Mouse (Mus musculus) adrenal gland (tissue): ENCODE measurements around the gene Mrps7.

Experiments used
- intact Hi-C: fragments of 180-260 bp; cut with DNase I; formaldehyde crosslinking; loops from one replicate; pipeline ENCODE4 v1.15.1; 2025

The Mrps7 gene

DNA sequence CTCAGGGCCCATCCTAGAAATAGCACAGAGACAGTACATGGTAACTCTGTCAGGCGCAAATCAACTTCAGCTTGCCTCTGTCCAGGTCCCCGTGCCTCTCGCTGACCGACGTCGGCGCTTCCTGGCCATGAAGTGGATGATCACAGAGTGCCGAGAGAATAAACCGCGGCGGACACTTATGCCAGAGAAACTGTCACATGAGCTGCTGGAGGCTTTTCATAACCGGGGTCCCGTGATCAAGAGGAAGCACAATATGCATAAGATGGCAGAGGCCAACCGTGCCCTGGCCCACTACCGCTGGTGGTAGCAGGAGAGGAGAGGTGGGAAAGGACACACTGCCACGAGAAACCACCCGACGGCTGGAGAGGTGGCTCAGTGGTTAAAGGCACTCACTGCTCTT lies 3.0 kb downstream of the Mrps7 start:
- intact Hi-C loops = no loop called here

DNA sequence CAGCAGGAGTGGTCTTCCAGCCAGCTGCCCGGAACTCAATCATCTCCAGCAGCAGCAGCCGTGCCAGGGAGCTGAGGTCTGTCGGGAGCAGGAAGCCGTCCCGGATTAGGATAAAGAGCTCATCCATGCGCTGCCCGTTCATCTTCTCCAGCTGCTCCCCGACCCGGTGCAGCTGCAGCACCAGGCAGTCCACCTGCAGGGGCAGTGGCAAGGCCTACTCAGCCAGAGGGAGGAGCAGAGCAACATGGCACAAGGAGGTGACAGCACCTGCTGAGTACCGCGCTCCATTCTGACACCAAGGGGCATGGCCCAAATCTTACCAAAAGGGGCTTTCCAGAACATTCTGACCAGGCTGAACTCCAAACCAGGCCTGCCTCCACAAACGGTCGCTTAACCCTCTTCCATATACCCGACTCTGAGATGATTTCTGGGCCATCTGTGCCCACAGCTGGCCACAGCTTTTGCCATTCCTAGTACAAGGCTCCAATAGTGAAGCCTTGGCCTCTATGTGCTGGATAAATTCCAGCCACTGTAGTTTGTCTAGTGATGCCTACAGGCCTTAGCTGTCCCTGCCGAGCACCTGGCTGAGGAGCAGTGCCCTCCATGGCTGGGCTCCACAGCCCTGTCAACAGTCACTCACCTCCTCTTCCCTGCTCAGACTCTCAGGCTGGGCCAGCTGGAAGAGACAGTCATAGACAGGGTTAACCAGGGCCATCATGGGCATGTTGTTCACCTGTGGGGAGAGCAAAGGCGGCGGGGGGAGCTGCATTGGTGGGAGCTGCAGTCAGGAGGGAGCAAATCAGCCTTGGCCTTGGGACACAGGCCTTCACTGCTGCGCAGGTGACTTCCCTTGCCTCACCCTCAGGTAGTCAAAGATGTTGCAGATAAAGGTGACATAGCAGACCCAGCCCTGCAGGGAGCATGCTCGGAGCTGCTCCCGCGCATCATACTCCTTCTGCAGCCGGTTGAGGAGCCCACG lies 5.0 kb downstream of the Mrps7 start:
- intact Hi-C loops = no loop called here

DNA sequence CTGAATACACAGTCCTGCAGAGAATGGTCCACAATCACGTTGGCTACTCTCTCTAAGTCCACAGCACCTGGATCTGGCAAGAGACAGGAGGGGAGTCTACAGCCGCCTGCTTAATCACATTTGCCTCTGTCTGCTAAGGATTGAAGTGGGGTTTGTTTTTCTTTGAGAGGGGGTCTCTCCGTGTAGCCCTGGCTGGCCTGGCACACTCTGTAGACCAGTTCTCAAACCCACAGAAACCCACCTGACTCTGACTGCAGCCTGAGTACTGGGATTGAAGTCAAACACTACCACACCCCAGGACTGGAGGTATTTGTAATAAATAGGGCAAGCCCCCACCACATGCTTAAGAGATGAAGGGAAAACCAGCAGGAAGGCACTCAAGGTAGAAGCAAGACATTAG lies 5.9 kb downstream of the Mrps7 start:
- intact Hi-C loops = no loop called here

DNA sequence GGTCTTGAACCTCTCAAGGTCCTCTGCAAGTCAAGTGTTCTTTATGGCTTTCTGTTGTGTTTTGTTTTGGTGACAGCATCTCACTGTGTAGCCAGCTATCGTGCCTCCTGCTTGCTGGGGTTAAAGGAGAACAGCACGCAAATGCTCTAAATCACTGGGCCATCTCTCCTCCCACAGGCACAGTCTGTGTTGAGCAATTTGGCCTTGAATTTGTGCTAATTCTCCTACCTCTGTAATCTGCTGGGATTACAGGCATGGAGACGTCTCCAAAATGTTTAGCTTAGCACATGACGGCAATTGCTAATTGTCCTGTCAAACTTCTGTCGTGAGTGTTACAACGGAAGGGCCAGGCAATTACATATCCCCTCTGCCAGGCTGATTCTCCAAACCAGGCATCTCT lies 7.4 kb downstream of the Mrps7 start:
- intact Hi-C loops = no loop called here

DNA sequence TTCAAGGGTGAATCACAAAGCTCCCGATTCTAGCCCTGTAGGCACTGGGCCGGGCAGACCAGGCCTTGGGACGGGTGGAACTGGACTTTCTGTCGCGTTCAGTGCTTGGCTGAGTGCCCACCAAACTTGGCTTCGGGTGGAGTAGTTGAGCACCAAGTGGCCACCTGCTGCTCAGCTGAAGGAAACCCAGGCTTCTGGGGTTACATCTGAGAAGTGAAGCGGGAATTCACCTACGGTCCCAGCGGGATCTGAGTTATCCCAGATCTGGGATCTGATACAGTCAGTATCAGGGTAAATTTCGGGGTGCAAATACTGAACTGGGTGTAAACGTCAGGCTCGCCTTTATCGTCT lies 8.3 kb downstream of the Mrps7 start:
- intact Hi-C loops = no loop called here

DNA sequence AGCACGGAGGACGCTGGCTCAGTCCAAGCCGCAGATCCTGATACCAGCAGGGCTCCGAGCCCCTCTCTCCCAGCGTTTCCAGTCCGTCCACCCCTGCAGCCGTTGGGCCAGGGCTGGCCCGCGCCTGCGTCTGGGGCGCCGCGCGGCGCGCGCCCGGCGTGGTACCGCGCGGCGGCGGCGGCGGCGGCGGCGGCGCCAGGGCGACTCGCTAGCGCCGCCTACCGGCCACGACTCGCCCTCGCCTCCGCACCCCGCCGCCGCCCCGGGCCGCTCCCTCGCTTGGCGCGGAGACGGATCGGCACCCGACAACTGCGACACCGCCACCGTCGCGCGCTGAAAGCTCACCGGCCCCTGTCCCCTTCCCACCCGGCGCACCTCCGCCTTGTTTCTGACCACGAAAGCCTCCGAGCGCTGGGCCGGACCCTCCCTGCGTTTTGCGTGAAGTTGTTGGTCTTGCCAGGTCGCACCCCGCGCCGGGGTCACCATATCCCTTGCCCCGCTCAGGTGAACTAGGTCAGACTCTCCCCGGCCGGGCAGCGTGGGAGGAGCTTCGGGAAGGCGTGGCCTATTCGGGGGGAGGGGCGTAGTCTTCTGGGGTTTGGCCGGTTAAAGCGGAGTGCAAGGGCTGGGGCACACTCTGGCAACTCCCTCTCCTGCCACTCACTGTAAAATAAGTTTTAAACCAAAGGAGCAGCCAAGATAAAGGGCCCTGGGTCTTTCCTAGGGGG lies 8.8 kb downstream of the Mrps7 start, which contains the start of gene Mif4gd:
Mif4gd (minus strand) TSS at position 560 of the 728 bp plus-strand sequence.
- intact Hi-C loops = no loop called here

DNA sequence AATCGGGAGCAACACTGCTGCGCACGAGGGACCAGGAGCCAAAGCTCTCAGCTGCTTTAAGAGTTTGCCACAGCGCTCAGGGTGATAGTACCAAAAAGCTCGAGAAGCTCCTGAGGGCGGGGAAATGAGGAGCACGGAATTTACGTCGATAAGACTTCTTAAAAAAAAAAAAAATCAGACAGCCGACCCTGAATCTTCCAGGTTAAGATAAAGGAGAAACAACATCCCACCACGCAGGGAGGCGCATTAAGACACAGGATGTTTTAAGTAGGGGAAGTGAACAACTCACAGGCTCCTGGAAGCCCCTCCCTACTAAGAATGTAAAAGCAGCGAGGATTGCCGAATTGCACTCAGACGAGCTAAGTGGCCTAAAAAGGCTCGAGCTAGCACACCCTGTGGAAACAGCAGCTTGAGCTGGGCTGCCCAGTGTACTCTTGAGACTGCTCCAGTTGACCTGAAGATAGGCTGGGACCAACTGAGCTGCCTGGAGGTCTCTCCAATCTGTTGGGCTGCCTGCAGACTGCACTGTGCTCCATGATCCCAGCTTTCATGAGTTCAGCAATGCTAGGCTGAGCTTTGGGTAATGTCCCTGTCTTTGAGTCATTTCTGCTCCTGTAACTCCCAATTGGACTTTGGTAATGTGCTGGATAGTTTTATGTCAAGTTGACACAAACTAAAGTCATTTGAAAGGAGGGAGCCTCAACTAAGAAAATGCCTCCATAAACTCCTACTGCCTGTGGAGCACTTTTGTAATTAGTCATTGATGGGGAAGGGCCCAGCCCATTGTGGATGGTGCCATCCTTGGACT lies 9.6 kb downstream of the Mrps7 start:
- intact Hi-C loops = no loop called here

DNA sequence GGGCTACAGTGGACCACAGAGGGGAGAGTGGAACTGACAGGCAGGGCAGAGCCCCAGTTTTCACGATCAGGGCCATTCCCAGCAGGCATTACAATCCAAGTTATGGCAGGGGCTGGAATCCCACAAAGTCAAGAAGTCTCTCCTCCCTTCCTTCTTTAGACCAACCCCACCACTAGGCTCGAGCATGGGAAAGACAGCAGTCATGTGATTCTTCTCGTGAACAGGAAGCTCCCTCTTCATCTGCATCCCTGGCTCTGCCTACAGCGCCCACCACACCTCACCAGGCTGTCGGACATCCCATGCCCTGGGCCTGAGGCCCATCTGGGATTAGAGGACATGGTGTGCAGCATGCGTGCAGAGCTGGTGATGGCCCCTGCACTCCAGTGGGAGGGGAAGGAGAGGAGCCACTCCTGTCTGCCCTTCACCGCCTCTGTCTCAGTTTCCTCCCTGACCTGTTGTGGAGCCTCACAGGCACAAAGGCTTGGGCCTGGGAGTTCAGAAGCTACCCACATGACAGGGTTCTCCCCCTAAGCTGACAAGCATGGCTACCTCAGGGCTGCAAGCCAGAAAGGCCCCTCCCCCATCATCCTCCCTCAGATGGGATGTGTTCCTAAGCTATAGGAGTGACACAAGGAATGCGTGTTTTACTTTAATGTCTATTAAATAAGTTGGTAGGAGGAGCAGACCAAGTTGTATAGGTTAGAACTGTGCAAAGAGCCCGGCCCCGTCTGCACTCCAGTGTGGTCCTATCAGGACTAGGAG lies 10.8 kb downstream of the Mrps7 start:
- intact Hi-C loops = no loop called here

DNA sequence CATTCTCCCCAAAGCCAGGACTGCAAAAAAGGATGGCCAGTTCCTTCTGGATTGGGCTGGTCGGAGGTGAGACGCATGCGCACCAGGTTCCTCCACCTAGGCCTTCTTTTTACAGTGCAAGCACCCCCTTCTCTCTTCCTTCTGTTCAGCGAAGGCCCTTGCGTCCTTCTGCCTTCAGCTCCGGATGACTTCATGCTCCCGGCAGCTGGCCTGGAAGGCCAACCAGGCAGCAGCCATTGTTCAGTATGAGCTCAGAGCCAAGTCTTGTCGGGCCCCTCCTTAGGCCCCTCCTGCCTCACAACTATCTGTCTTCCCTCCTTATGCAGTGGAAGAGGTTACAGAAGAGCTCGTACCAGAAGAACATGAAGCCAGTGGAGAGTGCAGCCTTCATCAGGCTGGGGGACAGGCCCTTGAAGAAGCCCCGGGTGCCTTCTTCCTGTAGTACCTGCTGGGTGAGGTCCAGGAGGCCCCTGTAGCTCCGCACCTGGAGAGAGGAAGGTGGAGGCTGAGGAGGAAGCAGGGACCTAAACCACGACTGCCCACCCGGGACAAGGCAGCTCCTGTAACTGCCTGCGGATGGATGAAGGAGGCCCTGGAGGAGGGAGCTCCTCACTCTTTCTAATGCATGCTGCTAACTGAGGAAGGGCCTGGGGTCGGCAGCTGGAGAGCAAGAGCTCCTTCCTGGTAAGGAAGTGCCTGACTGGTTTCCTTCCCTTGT lies 11.5 kb downstream of the Mrps7 start:
- intact Hi-C loops = no loop called here

DNA sequence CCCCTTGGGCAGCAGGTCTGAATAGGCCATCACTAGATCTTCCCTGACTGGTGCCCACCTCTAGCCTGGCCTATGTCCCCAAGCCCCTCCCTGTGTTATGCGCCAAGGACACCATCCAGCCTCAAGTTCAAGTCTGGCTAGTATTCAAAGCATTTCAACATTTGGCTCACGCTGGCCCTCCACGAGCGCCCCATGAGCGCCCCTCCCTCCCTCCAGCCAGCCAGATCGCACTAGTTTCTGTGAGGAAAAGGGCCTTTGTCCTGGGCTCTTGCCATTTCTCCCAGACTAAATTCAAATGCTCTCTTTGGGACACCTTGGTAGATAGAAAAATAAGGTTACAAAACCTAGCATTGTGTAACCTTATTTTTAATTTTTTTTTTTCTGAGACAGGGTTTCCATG lies 12.2 kb downstream of the Mrps7 start:
- intact Hi-C loops = no loop called here

DNA sequence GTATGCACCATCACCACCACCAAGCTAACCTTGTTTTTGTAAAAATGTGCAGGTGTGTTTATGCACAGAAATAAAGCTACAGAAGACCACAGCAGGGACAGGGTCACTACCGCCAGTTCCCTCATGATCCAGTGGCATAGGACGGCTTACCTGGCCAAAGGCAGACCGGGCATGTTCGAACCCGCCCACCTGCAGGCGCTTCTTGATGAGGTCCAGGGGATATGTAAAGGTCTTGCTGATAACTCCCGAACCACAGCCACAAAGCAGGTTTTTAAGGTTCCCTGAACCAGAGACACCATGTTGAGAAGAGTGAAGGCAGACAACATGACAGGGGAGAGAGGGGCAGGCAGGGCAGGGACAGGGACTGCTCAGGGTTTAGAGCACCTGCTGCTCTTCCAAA lies 12.6 kb downstream of the Mrps7 start:
- intact Hi-C loops = no loop called here

DNA sequence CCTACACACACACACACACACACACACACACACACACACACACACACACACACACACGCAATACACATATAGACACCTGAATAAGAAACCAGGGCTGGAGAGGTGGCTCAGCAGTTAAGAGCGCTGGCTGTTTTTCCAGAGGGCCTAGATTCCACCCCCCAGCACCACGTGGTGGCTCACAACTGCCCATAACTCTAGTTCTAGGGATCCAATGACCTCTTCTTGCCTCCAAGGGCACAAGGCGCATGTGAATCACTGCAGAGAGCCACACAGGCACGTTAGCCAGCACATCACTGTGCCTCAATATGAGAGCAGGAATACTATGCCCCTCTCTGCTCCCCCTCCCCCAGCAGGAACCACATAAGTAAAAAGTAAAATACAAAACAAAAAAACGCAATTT lies 13.2 kb downstream of the Mrps7 start:
- intact Hi-C loops = no loop called here

DNA sequence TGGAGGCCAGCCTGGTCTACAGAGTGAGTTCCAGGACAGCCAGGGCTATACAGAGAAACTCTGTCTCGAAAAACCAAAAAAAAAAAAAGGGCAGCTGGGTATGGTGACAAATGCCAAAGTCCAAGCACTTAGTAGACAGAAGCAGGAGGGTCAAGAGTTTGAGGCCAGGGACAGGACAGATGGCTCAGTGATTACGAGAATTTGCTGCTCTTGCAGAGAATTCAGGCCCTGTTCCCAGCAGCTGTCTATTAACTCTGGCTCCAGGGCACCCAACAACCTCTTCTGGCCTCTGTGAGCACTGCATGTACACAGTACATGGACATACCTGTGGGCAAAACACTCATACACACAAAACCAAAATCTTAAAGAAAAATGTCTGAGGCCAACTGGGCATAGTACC lies 14.3 kb downstream of the Mrps7 start:
- intact Hi-C loops = no loop called here

DNA sequence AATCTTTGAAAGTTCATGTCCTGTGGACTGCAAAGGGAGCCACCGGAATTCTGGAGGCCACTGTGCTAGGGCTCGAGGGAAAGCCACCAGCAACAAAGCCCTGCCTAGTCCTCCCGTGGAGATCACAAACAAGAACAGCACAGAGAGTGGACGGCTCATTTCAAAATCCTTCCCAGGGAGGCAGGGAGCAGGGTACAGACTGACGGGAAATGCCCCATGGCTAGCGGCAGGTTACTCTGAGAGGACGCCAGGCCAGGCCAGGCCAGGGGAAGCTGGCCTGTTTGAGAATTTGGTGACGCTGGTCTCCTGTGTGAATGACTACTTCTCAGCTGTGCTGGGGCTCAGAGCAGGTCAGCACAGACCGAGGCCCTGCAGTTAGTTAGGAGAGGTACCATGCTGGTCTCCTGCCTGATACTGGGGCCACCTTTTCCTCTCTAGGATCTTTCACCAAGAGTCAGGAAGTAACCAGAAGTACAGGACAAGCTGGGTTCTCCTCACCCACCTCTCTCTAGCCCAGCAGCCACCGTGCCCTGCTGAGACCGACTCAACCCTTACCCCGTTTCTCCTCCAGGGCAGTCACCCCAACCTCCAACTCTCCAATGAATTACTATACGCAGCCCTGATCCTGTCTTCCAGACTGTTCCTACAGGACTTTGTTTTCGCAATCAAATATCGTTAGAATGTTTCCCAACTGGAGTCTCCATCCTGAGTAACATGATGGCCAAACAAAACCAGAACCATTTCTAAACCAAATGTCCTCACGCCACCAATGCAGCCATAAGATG lies 15.2 kb downstream of the Mrps7 start:
- intact Hi-C loops = no loop called here

DNA sequence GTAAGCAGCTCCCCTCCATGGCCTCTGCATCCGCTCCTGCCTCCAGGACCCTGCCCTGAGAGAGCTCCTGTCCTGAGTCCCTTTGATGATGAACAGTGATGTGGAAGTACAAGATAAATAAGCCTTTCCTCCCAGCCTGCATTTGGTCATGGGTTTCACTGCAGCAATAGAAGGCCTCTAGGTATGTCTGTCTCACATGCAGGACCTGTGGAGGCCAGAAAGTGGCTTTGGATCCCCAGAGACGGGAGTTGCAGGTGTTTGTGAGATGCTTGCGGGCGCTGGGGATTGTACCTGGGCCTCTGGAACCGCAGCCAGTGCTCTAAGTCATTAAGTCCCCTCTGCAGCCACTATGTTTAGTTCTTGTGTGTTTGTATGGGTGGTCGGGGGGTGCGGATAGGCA lies 16.2 kb downstream of the Mrps7 start:
- intact Hi-C loops = no loop called here

DNA sequence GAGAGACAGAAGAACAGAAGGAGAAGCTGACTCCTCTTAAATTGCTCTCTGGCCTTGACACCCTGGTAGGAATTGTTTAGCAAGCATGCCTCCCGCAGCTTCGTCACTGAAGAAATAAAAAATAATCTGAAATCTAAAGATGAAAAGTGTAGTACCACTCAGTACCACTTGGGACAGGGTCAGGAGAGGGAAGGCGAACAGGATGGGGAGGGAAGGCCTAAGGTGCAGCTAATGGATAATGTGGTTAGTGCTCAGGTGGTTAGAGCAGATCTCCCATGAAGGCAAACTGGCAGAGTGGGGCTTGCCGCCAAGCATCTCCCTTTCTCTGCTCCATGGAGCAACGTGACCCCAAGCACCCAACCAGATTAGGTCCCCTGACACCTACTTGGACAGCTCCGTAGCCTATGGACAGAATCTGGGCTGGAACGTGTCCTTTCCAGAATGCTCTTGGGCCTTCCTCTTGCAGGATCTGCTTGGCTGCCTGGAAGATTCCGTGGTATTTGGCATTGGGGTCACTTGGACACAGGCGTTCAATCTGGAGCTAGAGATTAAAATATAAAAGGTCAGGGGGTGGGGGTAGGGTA lies 19.9 kb downstream of the Mrps7 start:
- intact Hi-C loops = no loop called here

DNA sequence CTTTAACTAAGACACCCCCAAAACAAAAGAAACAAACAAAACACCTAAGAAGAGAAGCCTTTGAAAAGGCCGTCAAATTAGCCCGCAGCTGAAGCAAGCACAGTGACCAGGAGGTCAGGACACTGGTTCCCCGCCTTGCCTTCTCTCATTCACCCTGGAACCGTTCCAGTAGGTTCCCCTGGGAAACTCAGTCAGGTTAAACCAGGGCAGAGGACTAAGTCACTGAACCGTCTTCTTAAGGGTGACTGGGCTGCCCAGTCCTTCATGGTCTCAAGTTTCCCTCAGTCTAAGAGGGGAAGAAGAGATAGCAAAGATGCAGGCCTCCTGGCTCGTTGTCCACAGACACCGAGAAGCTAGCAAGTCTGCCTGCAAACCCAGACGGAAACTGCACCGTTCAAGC lies 22.2 kb downstream of the Mrps7 start:
- intact Hi-C loops = no loop called here

DNA sequence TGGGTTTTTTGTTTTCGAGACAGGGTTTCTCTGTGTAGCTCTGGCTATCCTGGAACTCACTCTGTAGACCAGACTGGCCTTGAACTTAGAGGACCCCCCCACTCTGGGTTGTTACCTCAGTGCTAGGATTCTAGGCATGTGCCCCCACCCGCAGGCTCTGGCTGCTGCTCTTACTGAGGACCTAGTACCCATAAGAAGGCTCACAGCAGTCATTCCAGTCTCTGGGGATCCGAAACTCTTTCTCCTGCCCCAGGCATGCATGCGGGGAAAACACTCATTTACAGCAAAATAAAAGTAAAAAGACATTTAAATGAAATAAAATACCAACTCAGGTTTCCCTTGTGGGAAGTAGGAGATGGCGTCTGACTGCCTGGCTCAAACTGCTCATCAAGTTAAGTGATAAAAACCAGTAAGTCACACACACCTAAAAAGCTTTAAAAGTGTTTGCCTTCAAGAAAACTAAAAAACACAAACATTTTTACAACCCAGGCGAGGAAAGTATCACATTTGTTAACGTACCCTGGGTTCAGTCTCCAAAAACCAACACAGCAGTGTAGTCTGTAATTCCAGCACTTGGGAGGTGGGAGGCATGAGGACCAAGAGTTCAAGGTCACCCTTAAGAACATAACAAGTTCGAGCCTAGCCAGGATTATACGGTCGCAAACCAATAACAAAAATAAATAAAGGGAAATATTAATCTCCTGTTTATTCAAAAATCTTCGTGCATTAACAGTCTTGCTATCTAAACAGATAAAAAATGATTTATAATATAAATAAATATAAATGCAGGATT lies 23.3 kb downstream of the Mrps7 start:
- intact Hi-C loops = no loop called here
